Mouse (Mus musculus): ENCODE measurements around the gene 1700028J19Rik. TPM values are rescaled to one million over a fixed set of nuclear protein-coding genes. Genes with fewer than 3 reads are reported as not detected.
A peak's percentile ranks its signal among the peaks of the same experiment; 100 is the strongest.
"Not testable (repeated sequence)": the region's sequence is repeated elsewhere in the genome, so short reads cannot be mapped to it uniquely, and the experiment has no call there.

1700028J19Rik gene
- polyA plus RNA-seq, 1 experiment from 2014 or later, result 6.0 TPM

- Histone ChIP-seq H3K9me3 (replicated peaks; ENCODE audit: low read length) (no peaks in the 10 kb centered on the region), H3K4me1 (replicated peaks; ENCODE audit: insufficient read depth, low read length) (peaks cover 12% of the 10 kb centered on the region), H3K9ac (ENCODE audit: low read depth, low read length) (no peak overlapping the region), H3K27me3 (ENCODE audit: insufficient read depth, low read length) (no peaks in the 10 kb centered on the region), H3K4me3 (replicated peaks; ENCODE audit: low read depth, low read length) (no peak overlapping the region), H3K27ac (no peak overlapping the region), H3K36me3 (ENCODE audit: insufficient read depth, low read length) (peaks cover 4% of the 10 kb centered on the region), H3K4me2 (ENCODE audit: low read length) (no peak overlapping the region)
- TF ChIP-seq CTCF (IDR thresholded peaks at IDR 0.05; ENCODE audit: low read depth), result no peak
- no peak for DNase-seq (ENCODE audit: low spot score)
- ATAC-seq (replicated peaks; ENCODE audit: low FRiP score, low read depth), result no peak
- WGBS, result 45% methylated on average over 1 of the region's 1 CpGs
Observed at GRCm38 (mm10) chr7:44244080-44244479, 2.4 kb downstream of the 1700028J19Rik start.

GRCm38 (mm10) chr7:44241163-44241562 is 5.3 kb downstream of the 1700028J19Rik start:
- Histone ChIP-seq H3K4me1 (replicated peaks; ENCODE audit: insufficient read depth, low read length) (peaks cover 6% of the 10 kb centered on the region; the same call in 1 of the 2 replicates), H3K9me3 (replicated peaks; ENCODE audit: low read length) (no peaks in the 10 kb centered on the region), H3K27me3 (ENCODE audit: insufficient read depth, low read length) (no peaks in the 10 kb centered on the region), H3K9ac (ENCODE audit: low read depth, low read length) (no peak overlapping the region), H3K4me2 (ENCODE audit: low read length) (no peak overlapping the region), H3K36me3 (ENCODE audit: insufficient read depth, low read length) (no peaks in the 10 kb centered on the region), H3K27ac (no peak overlapping the region), H3K4me3 (replicated peaks; ENCODE audit: low read depth, low read length) (no peak overlapping the region)
- 56% methylated on average over 2 of the region's 2 CpGs for WGBS
- ATAC-seq (replicated peaks; ENCODE audit: low FRiP score, low read depth), result no peak
- peak; percentile 16 for DNase-seq (ENCODE audit: low spot score)
- peak; percentile 36; the same call in 1 of the 2 replicates for TF ChIP-seq CTCF (IDR thresholded peaks at IDR 0.05; ENCODE audit: low read depth)

- no peak for DNase-seq (ENCODE audit: low spot score)
- H3K36me3 ChIP-seq (ENCODE audit: insufficient read depth, low read length), result no peaks in the 10 kb centered on the region
- H3K4me3 ChIP-seq (replicated peaks; ENCODE audit: low read depth, low read length), result no peak overlapping the region
- WGBS, result 41% methylated on average over 1 of the region's 1 CpGs
- no peak overlapping the region for H3K4me2 ChIP-seq (ENCODE audit: low read length)
- peaks cover 6% of the 10 kb centered on the region; the same call in 1 of the 2 replicates for H3K4me1 ChIP-seq (replicated peaks; ENCODE audit: insufficient read depth, low read length)
- H3K9me3 ChIP-seq (replicated peaks; ENCODE audit: low read length), result no peaks in the 10 kb centered on the region
- no peak for TF ChIP-seq CTCF (IDR thresholded peaks at IDR 0.05; ENCODE audit: low read depth)
- H3K27me3 ChIP-seq (ENCODE audit: insufficient read depth, low read length), result no peaks in the 10 kb centered on the region
- no peak overlapping the region for H3K27ac ChIP-seq
- H3K9ac ChIP-seq (ENCODE audit: low read depth, low read length), result no peak overlapping the region
- ATAC-seq (replicated peaks; ENCODE audit: low FRiP score, low read depth), result no peak
Observed at GRCm38 (mm10) chr7:44240712-44241111, 5.8 kb downstream of the 1700028J19Rik start.

GRCm38 (mm10) chr7:44239913-44240312 is 6.6 kb downstream of the 1700028J19Rik start:
- H3K9ac ChIP-seq (ENCODE audit: low read depth, low read length), result no peak overlapping the region
- ATAC-seq (replicated peaks; ENCODE audit: low FRiP score, low read depth), result no peak
- H3K27ac ChIP-seq, result no peak overlapping the region
- no peaks in the 10 kb centered on the region for H3K27me3 ChIP-seq (ENCODE audit: insufficient read depth, low read length)
- no peaks in the 10 kb centered on the region for H3K36me3 ChIP-seq (ENCODE audit: insufficient read depth, low read length)
- 63% methylated on average over 2 of the region's 2 CpGs for WGBS
- no peaks in the 10 kb centered on the region for H3K9me3 ChIP-seq (replicated peaks; ENCODE audit: low read length)
- no peak for TF ChIP-seq CTCF (IDR thresholded peaks at IDR 0.05; ENCODE audit: low read depth)
- H3K4me3 ChIP-seq (replicated peaks; ENCODE audit: low read depth, low read length), result no peak overlapping the region
- no peaks in the 10 kb centered on the region for H3K4me1 ChIP-seq (replicated peaks; ENCODE audit: insufficient read depth, low read length)
- no peak for DNase-seq (ENCODE audit: low spot score)
- H3K4me2 ChIP-seq (ENCODE audit: low read length), result no peak overlapping the region

- no peaks in the 10 kb centered on the region for H3K9me3 ChIP-seq (replicated peaks; ENCODE audit: low read length)
- DNase-seq (ENCODE audit: low spot score) (no peak), ATAC-seq (replicated peaks; ENCODE audit: low FRiP score, low read depth) (no peak)
- H3K4me1 ChIP-seq (replicated peaks; ENCODE audit: insufficient read depth, low read length), result no peaks in the 10 kb centered on the region
- H3K36me3 ChIP-seq (ENCODE audit: insufficient read depth, low read length), result no peaks in the 10 kb centered on the region
- no peaks in the 10 kb centered on the region for H3K27me3 ChIP-seq (ENCODE audit: insufficient read depth, low read length)
- no peak within 1 kb of the TSS for H3K4me2 ChIP-seq (ENCODE audit: low read length)
- no peak within 1 kb of the TSS for H3K9ac ChIP-seq (ENCODE audit: low read depth, low read length)
- TF ChIP-seq CTCF (IDR thresholded peaks at IDR 0.05; ENCODE audit: low read depth), result no peak
- H3K4me3 ChIP-seq (replicated peaks; ENCODE audit: low read depth, low read length), result no peak within 1 kb of the TSS
- WGBS, result 67% methylated on average over 3 of the region's 3 CpGs
- H3K27ac ChIP-seq, result no peak within 1 kb of the TSS
Observed at GRCm38 (mm10) chr7:44235909-44236308, 10.6 kb downstream of the 1700028J19Rik start, which contains the start of gene Gm36864. TSS of gene Gm36864 (plus strand) at chr7:44236177.

GRCm38 (mm10) chr7:44225076-44225475 is 21.4 kb downstream of the 1700028J19Rik start, which contains the start of gene Klk1:
TSS of gene Klk1 (plus strand) at chr7:44225360.
- ATAC-seq (replicated peaks; ENCODE audit: low FRiP score, low read depth) (no peak), DNase-seq (ENCODE audit: low spot score) (no peak)
- H3K9me3 ChIP-seq (replicated peaks; ENCODE audit: low read length), result no peaks in the 10 kb centered on the region
- no peaks in the 10 kb centered on the region for H3K27me3 ChIP-seq (ENCODE audit: insufficient read depth, low read length)
- H3K36me3 ChIP-seq (ENCODE audit: insufficient read depth, low read length), result no peaks in the 10 kb centered on the region
- H3K4me2 ChIP-seq (ENCODE audit: low read length), result no peak within 1 kb of the TSS
- TF ChIP-seq CTCF (IDR thresholded peaks at IDR 0.05; ENCODE audit: low read depth), result no peak
- WGBS, result 13% methylated on average over 1 of the region's 1 CpGs
- H3K4me1 ChIP-seq (replicated peaks; ENCODE audit: insufficient read depth, low read length), result no peaks in the 10 kb centered on the region
- H3K4me3 ChIP-seq (replicated peaks; ENCODE audit: low read depth, low read length), result no peak within 1 kb of the TSS
- no peak within 1 kb of the TSS for H3K9ac ChIP-seq (ENCODE audit: low read depth, low read length)
- H3K27ac ChIP-seq, result no peak within 1 kb of the TSS

GRCm38 (mm10) chr7:44222335-44222734 is 24.2 kb downstream of the 1700028J19Rik start:
- not testable (repeated sequence) for H3K27me3 ChIP-seq (ENCODE audit: insufficient read depth, low read length); H3K9me3 ChIP-seq (replicated peaks; ENCODE audit: low read length); H3K4me2 ChIP-seq (ENCODE audit: low read length); H3K4me3 ChIP-seq (replicated peaks; ENCODE audit: low read depth, low read length); ATAC-seq (replicated peaks; ENCODE audit: low FRiP score, low read depth); H3K4me1 ChIP-seq (replicated peaks; ENCODE audit: insufficient read depth, low read length); DNase-seq (ENCODE audit: low spot score); H3K9ac ChIP-seq (ENCODE audit: low read depth, low read length); H3K27ac ChIP-seq; H3K36me3 ChIP-seq (ENCODE audit: insufficient read depth, low read length)
- 82% methylated on average over 6 of the region's 6 CpGs for WGBS

- not testable (repeated sequence) for H3K27me3 ChIP-seq (ENCODE audit: insufficient read depth, low read length); H3K27ac ChIP-seq; H3K4me3 ChIP-seq (replicated peaks; ENCODE audit: low read depth, low read length); H3K9ac ChIP-seq (ENCODE audit: low read depth, low read length); H3K9me3 ChIP-seq (replicated peaks; ENCODE audit: low read length); H3K4me1 ChIP-seq (replicated peaks; ENCODE audit: insufficient read depth, low read length); H3K4me2 ChIP-seq (ENCODE audit: low read length); H3K36me3 ChIP-seq (ENCODE audit: insufficient read depth, low read length); ATAC-seq (replicated peaks; ENCODE audit: low FRiP score, low read depth); DNase-seq (ENCODE audit: low spot score)
- 75% methylated on average over 8 of the region's 10 CpGs for WGBS
Observed at GRCm38 (mm10) chr7:44221601-44222000, 24.9 kb downstream of the 1700028J19Rik start.

All from kidney, postnatal 0 days (tissue).